In genomic region chr8:124286461-124287124, GRCm38 (mm10) we compare ENCODE assay signal across 7 mouse cellular contexts. TPM values are rescaled to one million over a fixed set of nuclear protein-coding genes. Genes with fewer than 3 reads are reported as not detected.
DNase-seq lines count a peak whose midpoint lies in the region; ATAC-seq and TF ChIP-seq lines count a peak whose summit lies in the region.

No protein-coding gene starts in this region.

- H3K4me3 ChIP-seq in thymus, adult 2 months (ENCODE audit: control insufficient read depth, insufficient read depth, low read length) = no peak overlapping the region
- H3K4me3 ChIP-seq in forebrain, embryonic 14.5 days (ENCODE audit: low read depth, low read length) = no peak overlapping the region
- H3K4me3 ChIP-seq in midbrain, embryonic 12.5 days = no peak overlapping the region

- WGBS in thymus, adult 2 months = 44% methylated on average over 4 of the region's 4 CpGs
- 56% methylated on average over 4 of the region's 4 CpGs for WGBS in forebrain, embryonic 14.5 days
- 58% methylated on average over 4 of the region's 4 CpGs for WGBS in midbrain, embryonic 12.5 days

- DNase-seq in thymus, adult 2 months = peak; percentile 33
- no peak for DNase-seq in thymus, adult 18-20 months
- peak; percentile 71 for DNase-seq in forebrain, embryonic 14.5 days (ENCODE audit: low spot score)
- no peak for DNase-seq in frontal cortex, postnatal 14 days (ENCODE audit: low spot score in 2 of 2)
- no peak for DNase-seq in gastrocnemius, postnatal 10 days
- no peak for DNase-seq in left cerebral cortex, postnatal 36 days (ENCODE audit: low spot score in 2 of 2)

- H3K27ac ChIP-seq in thymus, adult 2 months (ENCODE audit: control insufficient read depth, insufficient read depth, low read length) = no peak overlapping the region
- peak overlapping the region; percentile 91 for H3K27ac ChIP-seq in forebrain, embryonic 14.5 days (ENCODE audit: low read depth, low read length)
- H3K27ac ChIP-seq in midbrain, embryonic 12.5 days (replicated peaks) = peak overlapping the region; percentile 98

- H3K27me3 ChIP-seq in thymus, adult 2 months (ENCODE audit: control insufficient read depth, insufficient read depth, low read length) = no peaks in the 10 kb centered on the region
- H3K27me3 ChIP-seq in forebrain, embryonic 14.5 days (replicated peaks; ENCODE audit: control insufficient read depth, insufficient read depth, low read length) = no peaks in the 10 kb centered on the region
- H3K27me3 ChIP-seq in midbrain, embryonic 12.5 days = no peaks in the 10 kb centered on the region

- H3K4me2 ChIP-seq in forebrain, embryonic 14.5 days (ENCODE audit: low read length) = no peak overlapping the region
- H3K4me2 ChIP-seq in midbrain, embryonic 12.5 days (replicated peaks) = no peak overlapping the region

- no peaks in the 10 kb centered on the region for H3K9me3 ChIP-seq in forebrain, embryonic 14.5 days (replicated peaks; ENCODE audit: control insufficient read depth, low read length)
- no peaks in the 10 kb centered on the region for H3K9me3 ChIP-seq in midbrain, embryonic 12.5 days

- TF ChIP-seq POLR2A in thymus, adult 2 months (IDR thresholded peaks at IDR 0.05; ENCODE audit: control insufficient read depth, extremely low read depth, insufficient read depth, low read length, poor library complexity) = no peak

- peak; percentile 55; the same call in 1 of the 2 replicates for TF ChIP-seq CTCF in thymus, adult 2 months (IDR thresholded peaks at IDR 0.05; ENCODE audit: borderline replicate concordance, control insufficient read depth, extremely low read depth, insufficient read depth, low read length, poor library complexity)

- intact Hi-C loops in left cerebral cortex, postnatal 36 days (cut with DNase I) = no loop called here

- no peak overlapping the region for H3K9ac ChIP-seq in forebrain, embryonic 14.5 days (ENCODE audit: low read length)
- no peak overlapping the region for H3K9ac ChIP-seq in midbrain, embryonic 12.5 days (replicated peaks)

- H3K4me1 ChIP-seq in thymus, adult 2 months (replicated peaks; ENCODE audit: control insufficient read depth, insufficient read depth, low read length) = peaks cover 80% of the 10 kb centered on the region
- H3K4me1 ChIP-seq in forebrain, embryonic 14.5 days (ENCODE audit: control insufficient read depth, insufficient read depth, low read length) = peaks cover 55% of the 10 kb centered on the region
- peaks cover 61% of the 10 kb centered on the region for H3K4me1 ChIP-seq in midbrain, embryonic 12.5 days

- peak; percentile 11; the same call in 1 of the 2 replicates for ATAC-seq in forebrain, embryonic 14.5 days
- peak; percentile 27 for ATAC-seq in midbrain, embryonic 12.5 days (ENCODE audit: low FRiP score, low read depth)

- no peaks in the 10 kb centered on the region for H3K36me3 ChIP-seq in thymus, adult 2 months (ENCODE audit: control insufficient read depth, insufficient read depth, low read length)
- H3K36me3 ChIP-seq in forebrain, embryonic 14.5 days (ENCODE audit: control insufficient read depth, insufficient read depth, low read length) = no peaks in the 10 kb centered on the region
- no peaks in the 10 kb centered on the region for H3K36me3 ChIP-seq in midbrain, embryonic 12.5 days

RNA-seq across cellular contexts. Expression of gene Galnt2, which starts 55.4 kb away (rescaled TPM):
- 22.2 and 29.0 TPM in 2 replicates for polyA plus RNA-seq in thymus, adult 2 months (2012; rRNA removed)
- polyA plus RNA-seq in forebrain, embryonic 14.5 days (2014; fragmentation: Nextera tagmentation; extraction: Ambion mirVana) = 44.3 and 49.9 TPM in 2 replicates
- polyA plus RNA-seq in midbrain, embryonic 12.5 days (2016; fragmentation: Nextera tagmentation; extraction: Ambion mirVana) = 80.7 and 86.2 TPM in 2 replicates
- 10 to 100 TPM; 40.8 to 46.3 TPM for total RNA-seq in gastrocnemius, postnatal 10 days (2021)
- 10 to 100 TPM; 45.4 to 49.7 TPM for total RNA-seq in left cerebral cortex, postnatal 36 days (2021)

Comparison
In these comparisons a context has a peak if more than half of its experiments do, and no peak if none do; other contexts are left out.
1. DNase-seq: peak in thymus, adult 2 months (single experiment) and forebrain, embryonic 14.5 days (single experiment); none in thymus, adult 18-20 months (0 of 2), frontal cortex, postnatal 14 days (0 of 2), gastrocnemius, postnatal 10 days (single experiment) and left cerebral cortex, postnatal 36 days (0 of 2).